Mouse (Mus musculus) liver, embryonic 14.5 days (tissue): ENCODE results near the gene AC192777.2.
"Not testable (repeated sequence)": the region's sequence is repeated elsewhere in the genome, so short reads cannot be mapped to it uniquely, and the experiment has no call there.

Experiments
- CTCF ChIP-seq: IDR thresholded peaks from 2 replicates; pipeline ENCODE4 v1.5.1; 2016; ENCODE audit warnings: antibody characterized with exemption, low read depth, control low read depth
- EP300 ChIP-seq: IDR thresholded peaks from 2 replicates; pipeline ENCODE4 v1.6.1; 2016; ENCODE audit warnings: antibody characterized with exemption, low read depth

GRCm38 (mm10) chr17:40116877-40117276 lies 21.6 kb downstream of the AC192777.2 start:
- not testable (repeated sequence) for TF ChIP-seq CTCF, EP300
